Mouse (Mus musculus) left cerebral cortex, postnatal 4 days (tissue): ENCODE results near the gene Fancm. TPM values are rescaled to one million over a fixed set of nuclear protein-coding genes. Genes with fewer than 3 reads are reported as not detected.
"Not testable (repeated sequence)": the region's sequence is repeated elsewhere in the genome, so short reads cannot be mapped to it uniquely, and the experiment has no call there.

ENCODE experiments used
- DNase-seq: peaks from one replicate; pipeline ENCODE4 v3.0.0-alpha.2; 2022
- intact Hi-C: fragments of 180-260 bp; cut with DNase I; formaldehyde crosslinking; loops from one replicate; pipeline ENCODE4 v1.15.1; 2025
- total RNA-seq, 2 experiments: library from RNA; stranded (reverse); gene quantifications; 2 replicates each; pipeline ENCODE4 v1.2.3; 2021

Fancm gene
- total RNA-seq, 2 experiments from 2014 or later: 13.0 to 18.6 TPM

- DNase-seq: no peak
- intact Hi-C loops: no loop called here
These were observed 43.6 kb downstream of the Fancm start for GRCm38 (mm10) chr12:65118968-65119367.

GRCm38 (mm10) chr12:65119451-65119850 lies 44.0 kb downstream of the Fancm start:
- DNase-seq: no peak
- intact Hi-C loops: no loop called here

DNA sequence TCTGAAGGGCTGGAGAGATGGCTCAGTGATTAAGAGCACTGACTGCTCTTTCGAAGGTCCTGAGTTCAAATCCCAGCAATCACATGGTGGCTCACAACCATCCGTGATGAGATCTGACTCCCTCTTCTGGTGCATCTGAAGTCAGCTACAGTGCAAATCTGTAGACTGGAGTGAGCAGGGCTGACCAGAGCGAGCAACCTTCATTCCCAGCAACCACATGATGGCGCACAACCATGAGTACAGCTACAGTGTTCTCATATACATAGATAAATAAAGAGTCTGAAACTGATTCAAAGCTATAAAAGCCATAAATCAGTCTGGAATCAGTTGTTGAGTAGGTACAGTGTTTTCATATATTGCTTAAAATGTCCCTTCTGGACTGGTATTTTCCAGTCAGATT lies 60.7 kb downstream of the Fancm start:
- DNase-seq: not testable (repeated sequence)

GRCm38 (mm10) chr12:65172021-65172951 lies 96.9 kb downstream of the Fancm start, which contains the start of gene Mis18bp1:
TSS of gene Mis18bp1 (minus strand) at chr12:65172604.
- DNase-seq: peak; percentile 95
- intact Hi-C loops: no loop called here

More for the DNA sequence above, 60.7 kb downstream of the Fancm start:
- intact Hi-C loops: not testable (repeated sequence)

- peak; percentile 44 for DNase-seq
- intact Hi-C loops: not testable (repeated sequence)
These were observed 97.6 kb downstream of the Fancm start for GRCm38 (mm10) chr12:65172959-65173358.

DNA sequence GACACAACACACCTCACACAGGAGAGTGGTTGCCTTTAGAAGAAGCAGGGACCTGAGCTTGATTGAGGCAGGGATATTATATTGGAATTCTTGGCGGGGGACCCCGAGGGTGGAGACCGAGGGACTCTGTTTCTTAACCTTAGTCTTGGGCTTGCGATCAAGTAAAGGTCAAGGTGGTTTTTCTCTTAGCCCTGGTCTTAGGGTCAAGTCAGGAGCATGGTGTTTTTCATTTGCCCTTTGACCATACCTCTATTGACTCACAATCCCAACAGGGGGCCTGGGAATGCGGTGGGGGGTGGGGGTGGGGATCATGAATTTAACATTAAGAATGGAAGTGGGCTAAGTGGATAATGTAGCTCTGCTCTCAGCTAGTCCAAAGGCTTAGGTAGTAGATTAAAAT lies 98.3 kb downstream of the Fancm start:
- no peak for DNase-seq
- intact Hi-C loops: no loop called here

Other genes starting within 250 kb of the Fancm start
- 10 to 100 TPM; 17.7 to 22.4 TPM for gene Gm527, start 157.7 kb upstream of the Fancm start, total RNA-seq
- 10 to 100 TPM; 32.3 to 32.5 TPM for gene Klhl28, start 110.1 kb upstream of the Fancm start, total RNA-seq
- 10 to 100 TPM; 32.1 to 32.4 TPM for gene Togaram1, start 109.8 kb upstream of the Fancm start, total RNA-seq
- 10 to 100 TPM; 60.2 to 62.9 TPM for gene Prpf39, start 39.3 kb upstream of the Fancm start, total RNA-seq
- 100 to 1,000 TPM; 168 to 186 TPM for gene Fkbp3, start 1.6 kb upstream of the Fancm start, total RNA-seq
- gene Mis18bp1, start 97.0 kb downstream of the Fancm start, total RNA-seq: 1 to 10 TPM; 2.9 to 3.4 TPM
- not detected for gene Wdr20rt, start 149.9 kb downstream of the Fancm start, total RNA-seq